In genomic region chr16:37539611-37540580, GRCm38 (mm10) we compare ENCODE assay signal across 8 mouse cellular contexts. TPM values are rescaled to one million over a fixed set of nuclear protein-coding genes. Genes with fewer than 3 reads are reported as not detected.
DNase-seq lines count a peak whose midpoint lies in the region; ATAC-seq and TF ChIP-seq lines count a peak whose summit lies in the region.

Gene Gtf2e1 (minus strand): TSS chr16:37539789.
Gene Rabl3 (plus strand): TSS chr16:37539885.

- H3K27ac ChIP-seq in CH12.LX (ENCODE audit: insufficient read depth, low read depth) = peak within 1 kb of the TSS; percentile 45; the same call in 1 of the 2 replicates
- peak within 1 kb of the TSS; percentile 43; the same call in 1 of the 2 replicates for H3K27ac ChIP-seq in forebrain, embryonic 11.5 days (ENCODE audit: low read depth, low read length)
- H3K27ac ChIP-seq in heart, embryonic 16.5 days (ENCODE audit: low read length) = peak within 1 kb of the TSS; percentile 94
- H3K27ac ChIP-seq in liver, embryonic 15.5 days (replicated peaks) = peak within 1 kb of the TSS; percentile 83
- peak within 1 kb of the TSS; percentile 63; the same call in 1 of the 2 replicates for H3K27ac ChIP-seq in neural tube, embryonic 12.5 days

- H3K9me3 ChIP-seq in CH12.LX (replicated peaks; ENCODE audit: low read length) = no peaks in the 10 kb centered on the region
- H3K9me3 ChIP-seq in forebrain, embryonic 11.5 days (ENCODE audit: control insufficient read depth, low read length) = no peaks in the 10 kb centered on the region
- H3K9me3 ChIP-seq in heart, embryonic 16.5 days (replicated peaks; ENCODE audit: control insufficient read depth, low read length) = no peaks in the 10 kb centered on the region
- H3K9me3 ChIP-seq in liver, embryonic 15.5 days (replicated peaks) = no peaks in the 10 kb centered on the region
- no peaks in the 10 kb centered on the region for H3K9me3 ChIP-seq in neural tube, embryonic 12.5 days

- TF ChIP-seq EP300 in CH12.LX (IDR thresholded peaks at IDR 0.05; ENCODE audit: low read length) = no peak

- H3K36me3 ChIP-seq in CH12.LX (replicated peaks in 1 of 2; ENCODE audit: control insufficient read depth in 1 of 2, insufficient read depth in 1 of 2, low read length in 1 of 2) = peaks cover 21 to 47% of the 10 kb centered on the region in 2 experiments
- no peaks in the 10 kb centered on the region for H3K36me3 ChIP-seq in forebrain, embryonic 11.5 days (ENCODE audit: control insufficient read depth, insufficient read depth, low read length)
- peaks cover 20% of the 10 kb centered on the region for H3K36me3 ChIP-seq in heart, embryonic 16.5 days (ENCODE audit: control insufficient read depth, insufficient read depth)
- peaks cover 12% of the 10 kb centered on the region for H3K36me3 ChIP-seq in liver, embryonic 15.5 days (replicated peaks)
- H3K36me3 ChIP-seq in neural tube, embryonic 12.5 days = peaks cover 19% of the 10 kb centered on the region

- in situ Hi-C loops in CH12.LX (cut with MboI; ENCODE audit: low pct_ligation_motif_present, low pct_unique_long_range_greater_than_20kb, low sequenced_read_pairs) = loop anchor here (10.0 kb wide), 1 partner anchor 145 kb away; no protein-coding TSS in a partner anchor

- peak within 1 kb of the TSS; percentile 99 for H3K4me2 ChIP-seq in CH12.LX (ENCODE audit: insufficient read depth, low read depth, poor library complexity, severe bottlenecking)
- peak within 1 kb of the TSS; percentile 78 for H3K4me2 ChIP-seq in forebrain, embryonic 11.5 days (ENCODE audit: low read depth, low read length, severe bottlenecking)
- peak within 1 kb of the TSS; percentile 90 for H3K4me2 ChIP-seq in heart, embryonic 16.5 days (ENCODE audit: low read depth, low read length)
- peak within 1 kb of the TSS; percentile 94 for H3K4me2 ChIP-seq in liver, embryonic 15.5 days
- H3K4me2 ChIP-seq in neural tube, embryonic 12.5 days (replicated peaks) = peak within 1 kb of the TSS; percentile 67

- no peaks in the 10 kb centered on the region for H3K27me3 ChIP-seq in CH12.LX (replicated peaks)
- no peaks in the 10 kb centered on the region for H3K27me3 ChIP-seq in forebrain, embryonic 11.5 days (ENCODE audit: control insufficient read depth, insufficient read depth, low read length)
- no peaks in the 10 kb centered on the region for H3K27me3 ChIP-seq in heart, embryonic 16.5 days (ENCODE audit: control insufficient read depth, insufficient read depth, low read length)
- H3K27me3 ChIP-seq in liver, embryonic 15.5 days = no peaks in the 10 kb centered on the region
- no peaks in the 10 kb centered on the region for H3K27me3 ChIP-seq in neural tube, embryonic 12.5 days (replicated peaks)

- TF ChIP-seq RAD21 in CH12.LX (IDR thresholded peaks at IDR 0.05; ENCODE audit: low read depth, low read length) = no peak

- peak; percentile 96 for TF ChIP-seq POLR2A in CH12.LX (IDR thresholded peaks at IDR 0.05; ENCODE audit: low read depth, low read length)

- peak; percentile 99 for ATAC-seq in forebrain, embryonic 11.5 days (replicated peaks; ENCODE audit: low FRiP score)
- ATAC-seq in heart, embryonic 16.5 days (replicated peaks; ENCODE audit: extremely low read depth, insufficient read depth, low FRiP score) = peak; percentile 99
- ATAC-seq in liver, embryonic 15.5 days (ENCODE audit: insufficient read depth) = peak; percentile 98
- ATAC-seq in neural tube, embryonic 12.5 days (ENCODE audit: low FRiP score, low read depth) = peak; percentile 99

- H3K79me2 ChIP-seq in CH12.LX (replicated peaks; ENCODE audit: control insufficient read depth, extremely low read depth, insufficient read depth, poor library complexity, severe bottlenecking) = peaks cover 44% of the 10 kb centered on the region

- peak; percentile 100 for DNase-seq in CH12.LX (ENCODE audit: extremely low read depth)
- peak; percentile 99 for DNase-seq in c-Kit-positive CD71-positive TER-119-negative erythroid progenitor cells, embryonic 14.5 days (ENCODE audit: low read depth)
- peak; percentile 96 for DNase-seq in forebrain, embryonic 11.5 days (ENCODE audit: low spot score)
- peak; percentile 97 to 99 for DNase-seq in kidney, postnatal 36 days
- peak; percentile 99 for DNase-seq in telencephalon, adult 2 months (ENCODE audit: low read depth, low spot score)

- H3K9ac ChIP-seq in CH12.LX (ENCODE audit: insufficient read depth, low read depth) = peak within 1 kb of the TSS; percentile 84
- H3K9ac ChIP-seq in forebrain, embryonic 11.5 days (ENCODE audit: low read length) = peak within 1 kb of the TSS; percentile 91
- peak within 1 kb of the TSS; percentile 92 for H3K9ac ChIP-seq in heart, embryonic 16.5 days (ENCODE audit: low read length)
- H3K9ac ChIP-seq in liver, embryonic 15.5 days = peak within 1 kb of the TSS; percentile 83
- H3K9ac ChIP-seq in neural tube, embryonic 12.5 days = peak within 1 kb of the TSS; percentile 78

- dilution Hi-C loops in CH12.LX (cut with MboI; ENCODE audit: extremely low pct_ligation_motif_present, extremely low pct_unique_long_range_greater_than_20kb, low sequenced_read_pairs) = no loop called here

- 0 out of 4 replicates have a peak, but pooled peaks of 1 of the 2 experiments have one; percentile 2 for TF ChIP-seq CTCF in CH12.LX (conservative IDR thresholded peaks at IDR 0.05 in 1 of 2, IDR thresholded peaks at IDR 0.05 in 1 of 2; ENCODE audit: low read depth in 2 of 2, low read length in 2 of 2)

- H3K4me3 ChIP-seq in CH12.LX (replicated peaks in 1 of 3; ENCODE audit: low read depth in 2 of 3, low read length in 2 of 3, poor library complexity in 1 of 3) = peak within 1 kb of the TSS; percentile 76 to 96 (median 82)
- peak within 1 kb of the TSS; percentile 82 for H3K4me3 ChIP-seq in forebrain, embryonic 11.5 days (ENCODE audit: low read depth, low read length)
- peak within 1 kb of the TSS; percentile 98 for H3K4me3 ChIP-seq in heart, embryonic 16.5 days (ENCODE audit: low read length)
- peak within 1 kb of the TSS; percentile 81 for H3K4me3 ChIP-seq in liver, embryonic 15.5 days (replicated peaks)
- peak within 1 kb of the TSS; percentile 56 for H3K4me3 ChIP-seq in neural tube, embryonic 12.5 days

- 2% methylated on average over 41 of the region's 41 CpGs for WGBS in forebrain, embryonic 11.5 days
- 2% methylated on average over 41 of the region's 41 CpGs for WGBS in heart, embryonic 16.5 days
- WGBS in liver, embryonic 15.5 days (ENCODE audit: insufficient replicate concordance) = 1% methylated on average over 41 of the region's 41 CpGs
- whole genome bisulfite sequencing in neural tube, embryonic 12.5 days = 2% methylated on average over 41 of the region's 41 CpGs

- peaks cover 12 to 56% of the 10 kb centered on the region in 2 experiments for H3K4me1 ChIP-seq in CH12.LX (ENCODE audit: control insufficient read depth in 1 of 2, insufficient read depth in 2 of 2)
- H3K4me1 ChIP-seq in forebrain, embryonic 11.5 days (replicated peaks; ENCODE audit: control insufficient read depth, insufficient read depth, low read length) = peaks cover 3% of the 10 kb centered on the region
- peaks cover 16% of the 10 kb centered on the region for H3K4me1 ChIP-seq in heart, embryonic 16.5 days (ENCODE audit: control insufficient read depth, insufficient read depth, low read length)
- H3K4me1 ChIP-seq in liver, embryonic 15.5 days (replicated peaks) = peaks cover 20% of the 10 kb centered on the region
- peaks cover 24% of the 10 kb centered on the region for H3K4me1 ChIP-seq in neural tube, embryonic 12.5 days

TF ChIP-seq in CH12.LX, 34 proteins besides CTCF, POLR2A, EP300 and RAD21 (continues in another document):
- TF ChIP-seq GABPA (IDR thresholded peaks at IDR 0.05; ENCODE audit: insufficient replicate concordance, low read depth, low read length) (no peak; the same call in 1 of the 2 replicates), CHD1 (IDR thresholded peaks at IDR 0.05; ENCODE audit: low read depth, low read length) (no peak; the same call in 1 of the 2 replicates), RCOR1 (conservative IDR thresholded peaks at IDR 0.05; ENCODE audit: low read depth, low read length) (peak; percentile 38; the same call in 1 of the 2 replicates), ZKSCAN1 (IDR thresholded peaks at IDR 0.05; ENCODE audit: borderline replicate concordance, low read depth, low read length) (no peak), HCFC1 (IDR thresholded peaks at IDR 0.05; ENCODE audit: low read depth, low read length) (peak; percentile 87), KAT2A (IDR thresholded peaks at IDR 0.05; ENCODE audit: insufficient replicate concordance, low read length) (peak; percentile 82; the same call in 1 of the 2 replicates), UBTF (IDR thresholded peaks at IDR 0.05; ENCODE audit: low read depth, low read length) (no peak), NRF1 (IDR thresholded peaks at IDR 0.05; ENCODE audit: low read depth, low read length) (peak; percentile 59), MYC (IDR thresholded peaks at IDR 0.05; ENCODE audit: low read depth, low read length) (peak; percentile 87), E2F4 (IDR thresholded peaks at IDR 0.05; ENCODE audit: insufficient replicate concordance, low read depth, low read length) (peak; percentile 18; the same call in 1 of the 2 replicates), ZNF384 (IDR thresholded peaks at IDR 0.05; ENCODE audit: low read depth, low read length) (0 out of 2 replicates have a peak, but pooled peaks have one; percentile 4), JUN (IDR thresholded peaks at IDR 0.05; ENCODE audit: insufficient read depth, low read depth, low read length) (no peak), JUND (conservative IDR thresholded peaks at IDR 0.05; ENCODE audit: low read depth, low read length) (no peak), PAX5 (IDR thresholded peaks at IDR 0.05; ENCODE audit: low read length) (no peak), SIN3A (IDR thresholded peaks at IDR 0.05; ENCODE audit: low read length) (peak; percentile 98)

RNA-seq across cellular contexts. Expression of gene Gtf2e1, which starts in this region (rescaled TPM):
- total RNA-seq in CH12.LX (2012; rRNA removed) = 29.5 and 39.5 TPM in 2 replicates
- total RNA-seq in CH12.LX (2014; rRNA removed) = 72.7 and 77.9 TPM in 2 replicates
- polyA plus RNA-seq in CH12.LX (2012; ENCODE audit: insufficient read length, low read depth) = 52.2 and 56.0 TPM in 2 replicates
- polyA plus RNA-seq in forebrain, embryonic 11.5 days (2014; fragmentation: Nextera tagmentation; extraction: Ambion mirVana) = 56.5 and 60.9 TPM in 2 replicates
- polyA plus RNA-seq in heart, embryonic 16.5 days (2015; fragmentation: Nextera tagmentation; extraction: Ambion mirVana) = 18.0 and 20.9 TPM in 2 replicates
- polyA plus RNA-seq in liver, embryonic 15.5 days (2015; fragmentation: Nextera tagmentation; extraction: Ambion mirVana) = 7.3 and 7.6 TPM in 2 replicates
- polyA plus RNA-seq in neural tube, embryonic 12.5 days (2016; fragmentation: Nextera tagmentation; extraction: Ambion mirVana) = 35.4 and 37.6 TPM in 2 replicates

RNA-seq across cellular contexts. Expression of gene Rabl3, which starts in this region (rescaled TPM):
- total RNA-seq in CH12.LX (2012; rRNA removed) (12.3 and 14.4 TPM in 2 replicates), CH12.LX (2014; rRNA removed) (19.0 and 19.8 TPM in 2 replicates)
- 34.9 and 36.8 TPM in 2 replicates for polyA plus RNA-seq in CH12.LX (2012; ENCODE audit: insufficient read length, low read depth)
- polyA plus RNA-seq in forebrain, embryonic 11.5 days (2014; fragmentation: Nextera tagmentation; extraction: Ambion mirVana) = 39.2 and 42.3 TPM in 2 replicates
- 19.9 and 20.4 TPM in 2 replicates for polyA plus RNA-seq in heart, embryonic 16.5 days (2015; fragmentation: Nextera tagmentation; extraction: Ambion mirVana)
- polyA plus RNA-seq in liver, embryonic 15.5 days (2015; fragmentation: Nextera tagmentation; extraction: Ambion mirVana) = 12.8 and 13.7 TPM in 2 replicates
- polyA plus RNA-seq in neural tube, embryonic 12.5 days (2016; fragmentation: Nextera tagmentation; extraction: Ambion mirVana) = 28.6 and 29.5 TPM in 2 replicates

Comparison
In these comparisons a context has a peak if more than half of its experiments do, and no peak if none do; other contexts are left out.
1. Peak in every context shown above with its lines: DNase-seq, ATAC-seq, H3K4me3 ChIP-seq and H3K27ac ChIP-seq.
2. H3K27ac ChIP-seq: peak in every context shown above with its lines; median percentile 94 in heart, embryonic 16.5 days; 83 in liver, embryonic 15.5 days; 63 in neural tube, embryonic 12.5 days; 45 in CH12.LX; 43 in forebrain, embryonic 11.5 days.